Comparison of ENCODE assay signal across 9 mouse cellular contexts in the genomic region with DNA sequence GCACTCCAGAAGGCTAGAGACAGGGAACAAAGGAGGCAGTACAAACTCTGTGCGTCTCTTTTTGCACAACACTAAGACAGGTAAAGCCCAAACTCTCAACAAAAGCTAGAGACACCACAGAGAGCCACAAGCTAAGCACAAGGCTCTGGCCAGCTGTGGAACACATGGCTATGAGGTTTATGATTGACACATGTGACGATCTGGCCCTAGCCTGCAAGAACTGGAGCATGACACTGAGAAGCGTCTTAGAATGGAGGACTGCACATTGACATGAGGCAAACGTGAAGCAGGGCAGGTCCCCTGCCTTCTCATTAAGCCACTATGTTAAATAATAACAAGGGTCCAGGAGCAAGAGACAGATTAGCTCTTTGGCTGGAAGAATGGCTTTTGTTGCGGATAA. TPM values are rescaled to one million over a fixed set of nuclear protein-coding genes. Genes with fewer than 3 reads are reported as not detected.
DNase-seq lines count a peak whose midpoint lies in the region; ATAC-seq and TF ChIP-seq lines count a peak whose summit lies in the region.
"Had no signal": no experiment of that assay in that cellular context is flagged by ENCODE, and none has a peak within 500 bp of the region (broad histone marks: within the 10 kb centered on the region; RNA-seq: fewer than 3 reads in every experiment).

No protein-coding gene starts in this region.

- no peaks in the 10 kb centered on the region for H3K27me3 ChIP-seq in heart, embryonic 15.5 days
- no peaks in the 10 kb centered on the region for H3K27me3 ChIP-seq in embryonic facial prominence, embryonic 13.5 days
- H3K27me3 ChIP-seq in myocyte (ENCODE audit: control insufficient read depth, insufficient read depth, insufficient read length) = no peaks in the 10 kb centered on the region

- intact Hi-C loops in heart, postnatal 10 days (cut with DNase I) = loop anchor here (5.0 kb wide), 2 partner anchors 80 to 125 kb away; a partner anchor contains a TSS

- no peaks in the 10 kb centered on the region for H3K9me3 ChIP-seq in heart, embryonic 15.5 days (replicated peaks)
- H3K9me3 ChIP-seq in embryonic facial prominence, embryonic 13.5 days = no peaks in the 10 kb centered on the region

- ATAC-seq in heart, embryonic 15.5 days (replicated peaks; ENCODE audit: insufficient number of reproducible peaks, insufficient read depth, low FRiP score, low read depth) = no peak
- no peak for ATAC-seq in embryonic facial prominence, embryonic 13.5 days (ENCODE audit: insufficient number of reproducible peaks, insufficient read depth, low FRiP score, low TSS enrichment, low read depth)

- H3K27ac ChIP-seq in heart, embryonic 15.5 days = no peak overlapping the region; the same call in 1 of the 2 replicates
- H3K27ac ChIP-seq in embryonic facial prominence, embryonic 13.5 days = peak overlapping the region; percentile 88

- no peak for TF ChIP-seq POLR2A in myocyte (IDR thresholded peaks at IDR 0.05; ENCODE audit: insufficient read length, low read depth)

- DNase-seq in heart, postnatal 10 days = no peak
- peak; percentile 72 for DNase-seq in kidney, adult 9 months
- no peak for DNase-seq in urinary bladder, postnatal 14 days (ENCODE audit: low spot score)
- DNase-seq in right cerebral cortex, postnatal 10 days (ENCODE audit: low spot score in 2 of 2) = no peak
- DNase-seq in cerebellum, adult 9-11 months = no peak
- DNase-seq: heart, postnatal 4 days had no signal

- H3K4me3 ChIP-seq in heart, embryonic 15.5 days = peak overlapping the region; percentile 89
- peak overlapping the region; percentile 74 for H3K4me3 ChIP-seq in embryonic facial prominence, embryonic 13.5 days
- no peak overlapping the region for H3K4me3 ChIP-seq in myocyte

- WGBS in heart, embryonic 15.5 days = 52% methylated on average over 5 of the region's 5 CpGs
- WGBS in embryonic facial prominence, embryonic 13.5 days = 37% methylated on average over 5 of the region's 5 CpGs

- no peaks in the 10 kb centered on the region for H3K36me3 ChIP-seq in heart, embryonic 15.5 days
- 0 out of 2 replicates have a peak, but pooled peaks cover 9% of the 10 kb centered on the region for H3K36me3 ChIP-seq in embryonic facial prominence, embryonic 13.5 days
- no peaks in the 10 kb centered on the region for H3K36me3 ChIP-seq in myocyte (ENCODE audit: control insufficient read depth, insufficient read depth)

- peak overlapping the region; percentile 72 for H3K4me2 ChIP-seq in heart, embryonic 15.5 days
- peak overlapping the region; percentile 78 for H3K4me2 ChIP-seq in embryonic facial prominence, embryonic 13.5 days
- H3K4me2 ChIP-seq in myocyte (ENCODE audit: low read depth) = peak overlapping the region; percentile 95

- H3K79me2 ChIP-seq in myocyte (ENCODE audit: control insufficient read depth, insufficient read depth) = peaks cover 41% of the 10 kb centered on the region

- no peak overlapping the region for H3K9ac ChIP-seq in heart, embryonic 15.5 days
- H3K9ac ChIP-seq in embryonic facial prominence, embryonic 13.5 days = peak overlapping the region; percentile 85

- peaks cover 62% of the 10 kb centered on the region for H3K4me1 ChIP-seq in heart, embryonic 15.5 days (replicated peaks)
- H3K4me1 ChIP-seq in embryonic facial prominence, embryonic 13.5 days = peaks cover 55% of the 10 kb centered on the region

- H3ac ChIP-seq in myocyte (ENCODE audit: control insufficient read depth, insufficient read length) = no peak overlapping the region

TF ChIP-seq in myocyte, 11 proteins besides CTCF, POLR2A, EP300 and RAD21:
- TF ChIP-seq MAX (IDR thresholded peaks at IDR 0.05; ENCODE audit: low read depth) = no peak
- no peak for TF ChIP-seq POLR2AphosphoS2 (IDR thresholded peaks at IDR 0.05; ENCODE audit: insufficient read length, low read depth)
- TF ChIP-seq SRF (IDR thresholded peaks at IDR 0.05; ENCODE audit: control insufficient read depth, insufficient read length, low read depth) = no peak
- no peak for TF ChIP-seq CEBPB (IDR thresholded peaks at IDR 0.05; ENCODE audit: insufficient read depth, poor library complexity, severe bottlenecking)
- no peak for TF ChIP-seq REST (IDR thresholded peaks at IDR 0.05; ENCODE audit: insufficient read depth, insufficient read length)
- TF ChIP-seq MYOG (IDR thresholded peaks at IDR 0.05; ENCODE audit: control insufficient read depth in 1 of 3, insufficient read depth in 1 of 3, insufficient read length in 2 of 3, low read depth in 2 of 3) = no peak

RNA-seq across cellular contexts. Expression of a gene that starts 1.8 kb away (rescaled TPM):
- 3.4 and 4.3 TPM in 2 replicates for polyA plus RNA-seq in heart, embryonic 15.5 days (2015; fragmentation: Nextera tagmentation; extraction: Ambion mirVana)
- 10 to 100 TPM; 12.1 to 15.3 TPM for total RNA-seq in heart, postnatal 10 days (2021)
- 9.1 and 11.2 TPM in 2 replicates for polyA plus RNA-seq in embryonic facial prominence, embryonic 13.5 days (2015; fragmentation: Nextera tagmentation; extraction: Ambion mirVana)
- polyA plus RNA-seq in myocyte (2012; fragmentation: generic; extraction: Trizol) = 4.2 TPM
